Mouse (Mus musculus) heart, postnatal 0 days (tissue): Measurements from ENCODE around the gene Nppa. TPM values are rescaled to one million over a fixed set of nuclear protein-coding genes. Genes with fewer than 3 reads are reported as not detected.

Experiments
- ATAC-seq: fragments of 200-750 bp; cut with Nextera tagmentation; 2 replicates; pipeline ENCODE4 v1.8.0; 2017; ENCODE audit warnings: low read depth, moderate number of reproducible peaks, moderate library complexity; ENCODE audit not compliant: insufficient read depth
- DNase-seq: peaks from one replicate; pipeline ENCODE4 v3.0.0-alpha.2; 2016; ENCODE audit warnings: low spot score
- H3K27ac ChIP-seq: fragments of 300-500 bp; sonication (generic); 2 replicates; pipeline ENCODE4 v1.5.1; 2014; ENCODE audit warnings: low read depth, mild to moderate bottlenecking
- H3K27me3 ChIP-seq: fragments of 300-500 bp; sonication (generic); 2 replicates; pipeline ENCODE4 v1.6.1; 2014; ENCODE audit warnings: low read length, mixed read lengths; ENCODE audit not compliant: control insufficient read depth, insufficient read depth
- H3K36me3 ChIP-seq: fragments of 300-500 bp; sonication (generic); replicated peaks from 2 replicates; pipeline ENCODE4 v1.6.1; 2014; ENCODE audit warnings: low read length, mixed read lengths; ENCODE audit not compliant: control insufficient read depth, insufficient read depth
- H3K4me1 ChIP-seq: fragments of 300-500 bp; sonication (generic); 2 replicates; pipeline ENCODE4 v1.6.1; 2014; ENCODE audit warnings: antibody characterized with exemption; ENCODE audit not compliant: control insufficient read depth, insufficient read depth
- H3K4me2 ChIP-seq: fragments of 300-500 bp; sonication (generic); 2 replicates; pipeline ENCODE4 v1.6.1; 2014; ENCODE audit warnings: low read depth, mild to moderate bottlenecking, low read length, moderate library complexity
- H3K4me3 ChIP-seq: fragments of 300-500 bp; sonication (generic); 2 replicates; pipeline ENCODE4 v1.5.1; 2014; ENCODE audit warnings: low read depth, low read length
- H3K9ac ChIP-seq: fragments of 300-500 bp; sonication (generic); replicated peaks from 2 replicates; pipeline ENCODE4 v1.6.1; 2014; ENCODE audit warnings: low read depth, low read length, mixed read lengths
- H3K9me3 ChIP-seq: fragments of 300-500 bp; sonication (generic); replicated peaks from 2 replicates; pipeline ENCODE4 v1.6.1; 2016; ENCODE audit warnings: low read length; ENCODE audit not compliant: control insufficient read depth
- CTCF ChIP-seq: IDR thresholded peaks from 2 replicates; pipeline ENCODE4 v1.5.1; 2016; ENCODE audit warnings: antibody characterized with exemption, control low read depth, low read depth
- EP300 ChIP-seq: IDR thresholded peaks from 2 replicates; pipeline ENCODE4 v1.6.1; 2016; ENCODE audit warnings: antibody characterized with exemption, low read depth
- WGBS: fragments of 180-500 bp; shearing (Covaris S2); extraction: QIAGEN DNeasy Blood & Tissue Kit; methylation state at CpG from one replicate; pipeline ENCODE4 v1.1.7; 2014; 5-methylcytosine and 5-hydroxymethylcytosine counted together
- polyA plus RNA-seq: library from polyadenylated mRNA; unstranded; fragments of >200 nt; fragmentation: Nextera tagmentation; extraction: Ambion mirVana; gene quantifications from 2 replicates; pipeline ENCODE4 v1.2.1, GENCODE M21; 2015
- total RNA-seq: library from RNA; depleted of rRNA; stranded (reverse); fragments of >200 nt; gene quantifications from 2 replicates; pipeline ENCODE4 v1.2.3, GENCODE M21; 2014; ENCODE audit warnings: low replicate concordance

The Nppa gene
- total and polyA plus RNA-seq, 2 experiments from 2014 or later: 2,556 to 10,119 TPM

- no peak for ATAC-seq
- no peak overlapping the region for H3K4me3 ChIP-seq
- H3K36me3 ChIP-seq: peaks cover 51% of the 10 kb centered on the region
- H3K27me3 ChIP-seq: no peaks in the 10 kb centered on the region
- H3K9ac ChIP-seq: no peak overlapping the region
- WGBS: 84% methylated on average over 5 of the region's 5 CpGs
- no peak for DNase-seq
- no peak overlapping the region for H3K4me2 ChIP-seq
- no peak for TF ChIP-seq CTCF
- TF ChIP-seq EP300: no peak
- no peak overlapping the region for H3K27ac ChIP-seq
- no peaks in the 10 kb centered on the region for H3K9me3 ChIP-seq
- no peaks in the 10 kb centered on the region for H3K4me1 ChIP-seq
Observed at GRCm38 (mm10) chr4:148030506-148030905, 30.0 kb downstream of the Nppa start.

GRCm38 (mm10) chr4:148033858-148034410 is 33.4 kb downstream of the Nppa start:
- 82% methylated on average over 7 of the region's 7 CpGs for WGBS
- no peak overlapping the region for H3K9ac ChIP-seq
- no peaks in the 10 kb centered on the region for H3K27me3 ChIP-seq
- peaks cover 9% of the 10 kb centered on the region; the same call in 1 of the 2 replicates for H3K4me1 ChIP-seq
- TF ChIP-seq CTCF: no peak
- no peak overlapping the region for H3K4me2 ChIP-seq
- no peak for DNase-seq
- no peak for ATAC-seq
- peaks cover 23% of the 10 kb centered on the region for H3K36me3 ChIP-seq
- no peak overlapping the region for H3K27ac ChIP-seq
- no peaks in the 10 kb centered on the region for H3K9me3 ChIP-seq
- no peak overlapping the region for H3K4me3 ChIP-seq

GRCm38 (mm10) chr4:148035440-148035839 is 34.9 kb downstream of the Nppa start:
- H3K27me3 ChIP-seq: no peaks in the 10 kb centered on the region
- H3K4me2 ChIP-seq: no peak overlapping the region
- H3K4me3 ChIP-seq: no peak overlapping the region
- WGBS: 92% methylated on average over 3 of the region's 3 CpGs
- ATAC-seq (no peak), DNase-seq (no peak)
- H3K27ac ChIP-seq: no peak overlapping the region
- H3K4me1 ChIP-seq: peaks cover 21% of the 10 kb centered on the region
- peaks cover 15% of the 10 kb centered on the region; the same call in 1 of the 2 replicates for H3K36me3 ChIP-seq
- no peak for TF ChIP-seq EP300
- no peak for TF ChIP-seq CTCF
- H3K9ac ChIP-seq: no peak overlapping the region
- no peaks in the 10 kb centered on the region for H3K9me3 ChIP-seq

GRCm38 (mm10) chr4:148038079-148038599 is 37.6 kb downstream of the Nppa start:
- no peaks in the 10 kb centered on the region for H3K9me3 ChIP-seq
- peak overlapping the region; percentile 57 for H3K9ac ChIP-seq
- peak overlapping the region; percentile 88 for H3K4me2 ChIP-seq
- TF ChIP-seq EP300 (no peak), CTCF (no peak)
- ATAC-seq (no peak), DNase-seq (no peak)
- H3K4me3 ChIP-seq: peak overlapping the region; percentile 71
- H3K4me1 ChIP-seq: peaks cover 35% of the 10 kb centered on the region
- no peaks in the 10 kb centered on the region for H3K27me3 ChIP-seq
- H3K27ac ChIP-seq: peak overlapping the region; percentile 64
- WGBS: 7% methylated on average over 26 of the region's 26 CpGs
- peaks cover 9% of the 10 kb centered on the region; the same call in 1 of the 2 replicates for H3K36me3 ChIP-seq

GRCm38 (mm10) chr4:148038600-148039253 is 38.2 kb downstream of the Nppa start, which contains the start of the genes Clcn6 and Mthfr:
Clcn6 (minus strand) TSS chr4:148038821.
Mthfr (plus strand) TSS chr4:148039077.
- WGBS: under 1% methylated on average over 53 of the region's 54 CpGs
- Histone ChIP-seq H3K4me2 (peak within 1 kb of the TSS; percentile 88), H3K9me3 (no peaks in the 10 kb centered on the region), H3K27me3 (no peaks in the 10 kb centered on the region), H3K4me1 (peaks cover 35% of the 10 kb centered on the region), H3K27ac (peak within 1 kb of the TSS; percentile 86), H3K4me3 (peak within 1 kb of the TSS; percentile 71), H3K36me3 (peaks cover 10% of the 10 kb centered on the region; the same call in 1 of the 2 replicates), H3K9ac (peak within 1 kb of the TSS; percentile 64)
- DNase-seq (peak; percentile 97), ATAC-seq (peak; percentile 95)
- TF ChIP-seq CTCF: no peak
- peak; percentile 69; the same call in 1 of the 2 replicates for TF ChIP-seq EP300
